Mouse (Mus musculus) liver, embryonic 14.5 days (tissue): ENCODE measurements around the gene Apobec2.

Experiments
- CTCF ChIP-seq: IDR thresholded peaks from 2 replicates; pipeline ENCODE4 v1.5.1; 2016; ENCODE audit warnings: antibody characterized with exemption, low read depth, control low read depth
- EP300 ChIP-seq: IDR thresholded peaks from 2 replicates; pipeline ENCODE4 v1.6.1; 2016; ENCODE audit warnings: antibody characterized with exemption, low read depth

DNA sequence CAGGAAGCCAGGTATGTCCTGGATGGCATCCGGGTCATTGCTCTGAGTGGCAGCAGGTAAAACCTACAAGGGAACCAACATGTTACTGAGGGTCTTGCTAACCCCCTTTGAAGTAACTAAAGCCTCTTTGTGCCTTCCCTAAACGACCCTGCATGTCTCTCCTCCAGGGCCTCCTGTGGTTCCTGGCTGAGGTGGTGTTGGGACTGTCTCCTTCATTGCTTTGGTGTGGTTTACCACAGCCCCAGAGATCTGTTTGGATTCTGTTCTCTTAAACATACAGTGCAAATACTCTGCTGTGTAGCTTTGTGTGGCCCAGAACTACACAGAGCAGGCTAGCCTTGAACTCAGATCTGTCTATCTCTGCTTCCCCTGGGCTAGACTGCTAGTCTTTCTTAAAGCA, 13.2 kb downstream of the Apobec2 start:
- TF ChIP-seq CTCF: no peak
- TF ChIP-seq EP300: no peak
